Mouse (Mus musculus): ENCODE data around the gene Iqca.

- no peak for TF ChIP-seq E2F4 (IDR thresholded peaks at IDR 0.05; ENCODE audit: insufficient read depth)
- TF ChIP-seq USF1 (IDR thresholded peaks at IDR 0.05; ENCODE audit: low read depth) = no peak
- TF ChIP-seq POLR2A (IDR thresholded peaks at IDR 0.05; ENCODE audit: insufficient read length, low read depth) = no peak
- TF ChIP-seq TCF12 (IDR thresholded peaks at IDR 0.05; ENCODE audit: insufficient read depth, poor library complexity, severe bottlenecking) = no peak
- TF ChIP-seq MAX (IDR thresholded peaks at IDR 0.05; ENCODE audit: low read depth) = no peak
These were observed 101.9 kb downstream of the Iqca start for GRCm38 (mm10) chr1:90051347-90051746.

Measured in myocyte (in vitro differentiated cells).